Mouse (Mus musculus) T-cell, adult 66 days (primary cell): Measurements from ENCODE around the gene Thumpd1. TPM values are rescaled to one million over a fixed set of nuclear protein-coding genes. Genes with fewer than 3 reads are reported as not detected.

Experiments used
- total RNA-seq, 2 experiments: library from RNA; stranded (reverse); gene quantifications; 3 replicates in 1 of 2; 4 replicates in 1 of 2; pipeline ENCODE4 v1.2.4; 2023

Thumpd1 gene
- 100 to 1,000 TPM; 104 to 106 TPM for total RNA-seq

DNA sequence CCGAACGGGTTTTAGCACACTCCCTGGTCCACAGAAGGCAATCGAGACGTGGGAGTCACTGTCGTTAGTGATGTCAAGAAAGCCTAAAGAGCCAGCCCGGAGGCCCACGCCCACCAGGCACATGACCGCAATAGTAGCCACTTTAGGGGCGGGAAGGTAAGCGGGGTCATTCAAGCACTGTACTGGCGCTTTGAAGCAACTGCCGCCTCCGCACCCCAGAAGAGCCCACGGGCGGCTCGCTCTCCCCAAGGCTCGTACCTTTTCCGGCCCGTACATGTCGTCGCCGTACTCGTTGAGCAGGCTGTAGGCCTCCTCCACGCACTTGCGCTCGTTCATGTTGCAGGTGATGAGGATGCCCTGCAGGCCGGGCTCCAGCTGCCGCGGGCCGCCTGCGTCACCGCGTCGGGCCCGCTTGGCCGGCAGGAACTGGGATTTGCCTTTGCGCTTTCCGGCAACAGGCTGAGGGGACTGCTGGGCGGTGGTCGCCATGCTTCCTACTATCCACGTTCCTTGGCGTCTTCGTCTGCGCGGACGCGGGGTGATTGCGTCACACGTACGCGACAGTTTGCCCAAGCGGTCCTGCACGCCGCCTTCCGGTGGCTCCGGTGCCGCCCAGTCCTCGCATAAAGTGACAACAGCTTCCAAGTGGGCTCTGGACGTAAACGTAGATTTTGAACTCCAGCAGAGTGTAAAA is at the start of gene Thumpd1:
Gene Thumpd1 (minus strand): TSS at position 546 of the 694 bp plus-strand sequence.

GRCm38 (mm10) chr7:119760527-119760951 is 39.9 kb upstream of the Thumpd1 start, which contains the start of gene Acsm3:
Acsm3 (plus strand) TSS chr7:119760923.

GRCm38 (mm10) chr7:119689726-119690125 is 30.9 kb downstream of the Thumpd1 start, which contains the start of gene Acsm4:
Acsm4 (plus strand) TSS chr7:119690026.

Other genes with a start within 250 kb of the Thumpd1 start
- not detected for gene Umod, start 241.5 kb downstream of the Thumpd1 start, total RNA-seq
- not detected for gene Acsm5, start 201.3 kb downstream of the Thumpd1 start, total RNA-seq
- gene Pdilt, start 197.3 kb downstream of the Thumpd1 start, total RNA-seq: not detected
- not detected for gene Acsm2, start 166.5 kb downstream of the Thumpd1 start, total RNA-seq
- not detected for gene Acsm1, start 113.8 kb downstream of the Thumpd1 start, total RNA-seq
- not detected for gene Acsm4, start 30.8 kb downstream of the Thumpd1 start, total RNA-seq
- not detected for gene Acsm3, start 40.1 kb upstream of the Thumpd1 start, total RNA-seq
- 10 to 100 TPM; 69.4 to 69.6 TPM for gene Rexo5, start 73.2 kb upstream of the Thumpd1 start, total RNA-seq
- 1 to 10 TPM; 7.0 to 8.6 TPM for gene Eri2, start 73.3 kb upstream of the Thumpd1 start, total RNA-seq
- gene Lyrm1, start 175.1 kb upstream of the Thumpd1 start, total RNA-seq: 1 to 10 TPM; 3.8 to 4.8 TPM
- gene Dcun1d3, start 175.5 kb upstream of the Thumpd1 start, total RNA-seq: 10 to 100 TPM; 20.6 to 24.4 TPM